In genomic region chr17:31074053-31074590, GRCm38 (mm10) we compare ENCODE assay signal across 9 mouse cellular contexts. TPM values are rescaled to one million over a fixed set of nuclear protein-coding genes. Genes with fewer than 3 reads are reported as not detected.
A peak's percentile ranks its signal among the peaks of the same experiment; 100 is the strongest.
DNase-seq lines count a peak whose midpoint lies in the region; ATAC-seq and TF ChIP-seq lines count a peak whose summit lies in the region.
"Had no signal": no experiment of that assay in that cellular context is flagged by ENCODE, and none has a peak within 500 bp of the region (broad histone marks: within the 10 kb centered on the region; RNA-seq: fewer than 3 reads in every experiment).

No protein-coding gene starts in this region.

- peaks cover 51% of the 10 kb centered on the region for H3K4me1 ChIP-seq in forebrain, embryonic 15.5 days
- H3K4me1 ChIP-seq in limb, embryonic 13.5 days: peaks cover 74% of the 10 kb centered on the region
- H3K4me1 ChIP-seq in stomach, postnatal 0 days (replicated peaks; ENCODE audit: control insufficient read depth, insufficient read depth): peaks cover 8% of the 10 kb centered on the region

- 24% methylated on average over 7 of the region's 7 CpGs for WGBS in forebrain, embryonic 15.5 days
- WGBS in limb, embryonic 13.5 days: 21% methylated on average over 7 of the region's 7 CpGs
- WGBS in stomach, postnatal 0 days: 32% methylated on average over 7 of the region's 7 CpGs

- DNase-seq in gastrocnemius, adult 18-20 months (ENCODE audit: low spot score): peak; percentile 62
- DNase-seq in gastrocnemius, postnatal 4 days (ENCODE audit: low spot score in 2 of 2): no peak
- DNase-seq in A20 (ENCODE audit: low read depth, low spot score): peak; percentile 30
- peak; percentile 20 for DNase-seq in stomach, postnatal 0 days (ENCODE audit: low spot score)
- DNase-seq in spleen, postnatal 4 days (ENCODE audit: low spot score in 2 of 2): no peak
- DNase-seq in kidney, adult 18-20 months: no peak

- H3K36me3 ChIP-seq in forebrain, embryonic 15.5 days: no peaks in the 10 kb centered on the region
- no peaks in the 10 kb centered on the region for H3K36me3 ChIP-seq in limb, embryonic 13.5 days
- no peaks in the 10 kb centered on the region for H3K36me3 ChIP-seq in stomach, postnatal 0 days (ENCODE audit: control insufficient read depth, insufficient read depth, low read length)

- no peak overlapping the region for H3K4me3 ChIP-seq in forebrain, embryonic 15.5 days
- H3K4me3 ChIP-seq in limb, embryonic 13.5 days: no peak overlapping the region
- no peak overlapping the region for H3K4me3 ChIP-seq in stomach, postnatal 0 days (ENCODE audit: low read depth, low read length)

- TF ChIP-seq CTCF in stomach, postnatal 0 days (IDR thresholded peaks at IDR 0.05; ENCODE audit: low read depth): no peak

- H3K9me3 ChIP-seq in forebrain, embryonic 15.5 days: no peaks in the 10 kb centered on the region
- no peaks in the 10 kb centered on the region for H3K9me3 ChIP-seq in limb, embryonic 13.5 days
- H3K9me3 ChIP-seq in stomach, postnatal 0 days (ENCODE audit: control insufficient read depth, low read length): no peaks in the 10 kb centered on the region

- no peak for ATAC-seq in forebrain, embryonic 15.5 days (replicated peaks)
- no peak for ATAC-seq in limb, embryonic 13.5 days (ENCODE audit: low FRiP score, low read depth)
- ATAC-seq in stomach, postnatal 0 days (ENCODE audit: low FRiP score, low TSS enrichment): no peak

- peak overlapping the region; percentile 69; the same call in 1 of the 2 replicates for H3K27ac ChIP-seq in forebrain, embryonic 15.5 days (replicated peaks)
- no peak overlapping the region for H3K27ac ChIP-seq in limb, embryonic 13.5 days
- H3K27ac ChIP-seq in stomach, postnatal 0 days (replicated peaks): peak overlapping the region; percentile 58

- peak overlapping the region; percentile 52; the same call in 1 of the 2 replicates for H3K4me2 ChIP-seq in forebrain, embryonic 15.5 days (replicated peaks)
- peak overlapping the region; percentile 61 for H3K4me2 ChIP-seq in limb, embryonic 13.5 days (replicated peaks)
- no peak overlapping the region for H3K4me2 ChIP-seq in stomach, postnatal 0 days (replicated peaks; ENCODE audit: low read depth)

- no peak overlapping the region for H3K9ac ChIP-seq in forebrain, embryonic 15.5 days (replicated peaks)
- no peak overlapping the region for H3K9ac ChIP-seq in limb, embryonic 13.5 days
- no peak overlapping the region for H3K9ac ChIP-seq in stomach, postnatal 0 days (ENCODE audit: low read length)

- no peaks in the 10 kb centered on the region for H3K27me3 ChIP-seq in forebrain, embryonic 15.5 days
- 0 out of 2 replicates have a peak, but pooled peaks cover 2% of the 10 kb centered on the region for H3K27me3 ChIP-seq in limb, embryonic 13.5 days
- no peaks in the 10 kb centered on the region for H3K27me3 ChIP-seq in stomach, postnatal 0 days (ENCODE audit: control insufficient read depth, insufficient read depth, low read length)

- TF ChIP-seq EP300 in stomach, postnatal 0 days (optimal IDR thresholded peaks at IDR 0.05): no peak

RNA-seq across cellular contexts. Expression of gene Abcg1, which starts 16.6 kb away (rescaled TPM):
- 1 to 10 TPM; 1.6 to 1.7 TPM for total RNA-seq in gastrocnemius, adult 18-20 months (2021)
- 1 to 10 TPM; 5.9 to 6.8 TPM for total RNA-seq in gastrocnemius, postnatal 4 days (2021)
- 20.2 and 20.8 TPM in 2 replicates for polyA plus RNA-seq in forebrain, embryonic 15.5 days (2015; fragmentation: Nextera tagmentation; extraction: Ambion mirVana)
- polyA plus RNA-seq in limb, embryonic 13.5 days (2015; fragmentation: Nextera tagmentation; extraction: Ambion mirVana): 9.0 and 9.2 TPM in 2 replicates
- 11.1 and 13.2 TPM in 2 replicates for polyA plus RNA-seq in stomach, postnatal 0 days (2015; fragmentation: Nextera tagmentation; extraction: Ambion mirVana)

RNA-seq across cellular contexts. Expression of gene Tff3, which starts 55.3 kb away (rescaled TPM):
- not detected for total RNA-seq in gastrocnemius, adult 18-20 months (2021)
- total RNA-seq in gastrocnemius, postnatal 4 days (2021): not detected
- 0.39 TPM in 1 of 2 replicates, not detected in the other for polyA plus RNA-seq in forebrain, embryonic 15.5 days (2015; fragmentation: Nextera tagmentation; extraction: Ambion mirVana)
- 0.59 TPM in 1 of 2 replicates, not detected in the other for polyA plus RNA-seq in limb, embryonic 13.5 days (2015; fragmentation: Nextera tagmentation; extraction: Ambion mirVana)
- 8.3 and 10.5 TPM in 2 replicates for polyA plus RNA-seq in stomach, postnatal 0 days (2015; fragmentation: Nextera tagmentation; extraction: Ambion mirVana)
- total RNA-seq: heart, postnatal 36 days had no signal

Comparison
In these comparisons a context has a peak if more than half of its experiments do, and no peak if none do; other contexts are left out.
1. DNase-seq: peak in gastrocnemius, adult 18-20 months (single experiment), A20 (single experiment) and stomach, postnatal 0 days (single experiment); none in gastrocnemius, postnatal 4 days (0 of 2), spleen, postnatal 4 days (0 of 2) and kidney, adult 18-20 months (single experiment).